In genomic region chr1:45816889-45817288, GRCm38 (mm10) we compare ENCODE assay signal across 8 mouse cellular contexts. TPM values are rescaled to one million over a fixed set of nuclear protein-coding genes. Genes with fewer than 3 reads are reported as not detected.
DNase-seq lines count a peak whose midpoint lies in the region; ATAC-seq and TF ChIP-seq lines count a peak whose summit lies in the region.

No protein-coding gene starts in this region.

- H3K4me1 ChIP-seq in heart, postnatal 0 days (ENCODE audit: control insufficient read depth, insufficient read depth) = no peaks in the 10 kb centered on the region
- no peaks in the 10 kb centered on the region for H3K4me1 ChIP-seq in heart, embryonic 12.5 days (replicated peaks)
- no peaks in the 10 kb centered on the region for H3K4me1 ChIP-seq in limb, embryonic 14.5 days (ENCODE audit: control insufficient read depth, insufficient read depth, low read length)

- peak; percentile 25 for DNase-seq in heart, postnatal 0 days (ENCODE audit: low spot score)
- peak; percentile 41 to 48 for DNase-seq in B cell, adult 2 months
- peak; percentile 73 for DNase-seq in R1 (ENCODE audit: low read depth, low spot score)
- DNase-seq in limb, embryonic 14.5 days (ENCODE audit: low spot score) = peak; percentile 50
- peak; percentile 64 for DNase-seq in retina, postnatal 1 day
- no peak for DNase-seq in urinary bladder, postnatal 25 days (ENCODE audit: low spot score)

- H3K4me3 ChIP-seq in heart, postnatal 0 days (ENCODE audit: low read depth, low read length) = no peak overlapping the region
- H3K4me3 ChIP-seq in heart, embryonic 12.5 days = no peak overlapping the region
- no peak overlapping the region for H3K4me3 ChIP-seq in limb, embryonic 14.5 days (replicated peaks; ENCODE audit: low read length)

- 14% methylated on average over 1 of the region's 1 CpGs for WGBS in heart, postnatal 0 days
- 24% methylated on average over 1 of the region's 1 CpGs for whole genome bisulfite sequencing in heart, embryonic 12.5 days
- WGBS in limb, embryonic 14.5 days = 21% methylated on average over 1 of the region's 1 CpGs

- H3K9ac ChIP-seq in heart, postnatal 0 days (replicated peaks; ENCODE audit: low read depth, low read length) = no peak overlapping the region
- no peak overlapping the region for H3K9ac ChIP-seq in heart, embryonic 12.5 days
- H3K9ac ChIP-seq in limb, embryonic 14.5 days (ENCODE audit: low read depth, low read length, severe bottlenecking) = no peak overlapping the region

- no peak overlapping the region for H3K4me2 ChIP-seq in heart, postnatal 0 days (ENCODE audit: low read depth, low read length)
- H3K4me2 ChIP-seq in heart, embryonic 12.5 days = no peak overlapping the region
- H3K4me2 ChIP-seq in limb, embryonic 14.5 days (replicated peaks; ENCODE audit: low read depth, low read length, severe bottlenecking) = no peak overlapping the region

- H3K36me3 ChIP-seq in heart, postnatal 0 days (replicated peaks; ENCODE audit: control insufficient read depth, insufficient read depth, low read length) = peaks cover 75% of the 10 kb centered on the region
- peaks cover 72% of the 10 kb centered on the region for H3K36me3 ChIP-seq in heart, embryonic 12.5 days
- peaks cover 84% of the 10 kb centered on the region for H3K36me3 ChIP-seq in limb, embryonic 14.5 days (ENCODE audit: control insufficient read depth, insufficient read depth, low read length)

- no peak for ATAC-seq in heart, postnatal 0 days (ENCODE audit: insufficient read depth, low read depth)
- ATAC-seq in heart, embryonic 12.5 days (ENCODE audit: insufficient number of reproducible peaks, low FRiP score) = no peak
- ATAC-seq in erythroblast, adult 5-6 weeks (replicated peaks; ENCODE audit: low FRiP score, poor library complexity, severe bottlenecking) = peak; percentile 81
- no peak for ATAC-seq in limb, embryonic 14.5 days (ENCODE audit: low FRiP score, low read depth)

- H3K27me3 ChIP-seq in heart, postnatal 0 days (ENCODE audit: control insufficient read depth, insufficient read depth, low read length) = no peaks in the 10 kb centered on the region
- H3K27me3 ChIP-seq in heart, embryonic 12.5 days (replicated peaks) = no peaks in the 10 kb centered on the region
- H3K27me3 ChIP-seq in limb, embryonic 14.5 days (ENCODE audit: control insufficient read depth, insufficient read depth, low read length) = no peaks in the 10 kb centered on the region

- no peak for TF ChIP-seq POLR2A in limb, embryonic 14.5 days (IDR thresholded peaks at IDR 0.05; ENCODE audit: borderline replicate concordance, extremely low read depth, insufficient read depth, insufficient read length)

- no peak for TF ChIP-seq EP300 in heart, postnatal 0 days (IDR thresholded peaks at IDR 0.05; ENCODE audit: low read depth)

- H3K9me3 ChIP-seq in heart, postnatal 0 days (replicated peaks; ENCODE audit: control insufficient read depth, low read length) = no peaks in the 10 kb centered on the region
- no peaks in the 10 kb centered on the region for H3K9me3 ChIP-seq in heart, embryonic 12.5 days (replicated peaks)
- no peaks in the 10 kb centered on the region for H3K9me3 ChIP-seq in limb, embryonic 14.5 days (ENCODE audit: control insufficient read depth, low read length)

- TF ChIP-seq CTCF in heart, postnatal 0 days (IDR thresholded peaks at IDR 0.05; ENCODE audit: low read depth) = peak; percentile 94

- no peak overlapping the region for H3K27ac ChIP-seq in heart, postnatal 0 days (ENCODE audit: low read depth)
- H3K27ac ChIP-seq in heart, embryonic 12.5 days (ENCODE audit: poor library complexity, severe bottlenecking) = no peak overlapping the region
- H3K27ac ChIP-seq in limb, embryonic 14.5 days (replicated peaks; ENCODE audit: low read depth, low read length) = no peak overlapping the region

RNA-seq across cellular contexts. Expression of gene Wdr75, which starts 21.9 kb away (rescaled TPM):
- total RNA-seq in heart, postnatal 0 days (2014; rRNA removed; ENCODE audit: low replicate concordance) = 99.0 and 178 TPM in 2 replicates
- polyA plus RNA-seq in heart, postnatal 0 days (2015; fragmentation: Nextera tagmentation; extraction: Ambion mirVana) = 21.1 and 23.2 TPM in 2 replicates
- 37.4 and 42.9 TPM in 2 replicates for polyA plus RNA-seq in heart, embryonic 12.5 days (2016; fragmentation: Nextera tagmentation; extraction: Ambion mirVana)
- 19.4 and 25.2 TPM in 2 replicates for total RNA-seq in erythroblast, adult 5-6 weeks (2015; ENCODE audit: low replicate concordance)
- 12.8 and 16.9 TPM in 2 replicates for total RNA-seq in erythroblast, adult 5-6 weeks (2017; ENCODE audit: low replicate concordance)
- polyA plus RNA-seq in limb, embryonic 14.5 days (2012; rRNA removed) = 60.6 and 69.1 TPM in 2 replicates
- 64.1 and 67.6 TPM in 2 replicates for polyA plus RNA-seq in limb, embryonic 14.5 days (2014; fragmentation: Nextera tagmentation; extraction: Ambion mirVana)
